Mouse (Mus musculus): ENCODE results near the gene Gm20772. TPM values are rescaled to one million over a fixed set of nuclear protein-coding genes. Genes with fewer than 3 reads are reported as not detected.
"Not testable (repeated sequence)": the region's sequence is repeated elsewhere in the genome, so short reads cannot be mapped to it uniquely, and the experiment has no call there.

Gm20772 gene
- not detected in 2 replicates for polyA plus RNA-seq (2015; fragmentation: Nextera tagmentation; extraction: Ambion mirVana)

DNA sequence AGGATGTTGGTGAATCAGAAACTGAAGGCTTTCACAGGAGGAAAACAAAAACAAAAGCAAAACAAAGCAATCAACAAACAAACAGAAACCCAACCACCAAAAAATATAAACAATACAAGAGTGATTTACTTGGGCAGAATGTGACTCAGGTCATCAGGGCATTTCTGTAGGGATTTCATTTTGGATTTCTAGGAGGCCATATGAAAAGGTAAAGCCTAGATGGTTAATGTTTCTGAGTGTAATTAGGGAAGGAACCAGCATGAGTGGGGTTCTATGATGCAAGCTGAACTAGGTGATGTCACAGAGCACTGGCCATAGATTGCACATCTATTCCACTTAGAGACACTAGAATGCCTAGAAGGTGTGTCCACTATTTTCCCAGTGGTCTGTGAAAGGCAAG, at the start of gene Gm20772, which contains the start of gene Gm20831:
Gene Gm20772, plus strand, starts transcription at position 301 of the 400 bp plus-strand sequence.
Gene Gm20831, plus strand, starts transcription at position 301 of the 400 bp plus-strand sequence.
- H3K36me3 ChIP-seq (ENCODE audit: control insufficient read depth, insufficient read depth, low read length); H3K4me2 ChIP-seq (ENCODE audit: low read depth, low read length); H3K27me3 ChIP-seq (ENCODE audit: control insufficient read depth, insufficient read depth, low read length); ATAC-seq (ENCODE audit: insufficient read depth, low FRiP score); H3K4me3 ChIP-seq (replicated peaks; ENCODE audit: low read length); H3K27ac ChIP-seq (ENCODE audit: low read length); H3K9me3 ChIP-seq (replicated peaks; ENCODE audit: control insufficient read depth, low read length); H3K4me1 ChIP-seq (ENCODE audit: control insufficient read depth, insufficient read depth, low read length); H3K9ac ChIP-seq (ENCODE audit: low read length): not testable (repeated sequence)

DNA sequence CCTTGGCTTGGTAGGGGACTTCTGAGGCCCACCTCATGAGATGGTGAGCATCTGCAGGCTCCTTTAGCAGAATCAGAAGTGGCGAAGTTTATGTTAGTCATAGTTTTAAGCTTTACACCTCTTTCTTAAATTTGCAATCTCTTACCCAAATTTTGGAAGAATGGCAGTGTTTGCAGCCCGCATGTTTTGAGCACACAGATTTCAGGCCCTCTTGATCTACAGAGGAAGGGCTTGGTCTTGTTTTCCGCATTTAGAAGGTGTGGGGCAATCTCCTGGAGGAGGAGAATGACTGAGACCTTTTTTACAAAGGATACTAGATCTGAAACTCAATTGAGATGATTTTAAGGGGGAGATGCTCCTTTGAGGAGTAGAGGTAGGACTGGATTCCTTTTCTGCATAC, 28.4 kb upstream of the Gm20772 start, which contains the start of gene Gm21904:
Gene Gm21904, minus strand, starts transcription at position 101 of the 400 bp plus-strand sequence.
- WGBS: no CpG with 5 or more reads among the region's 3 CpGs
- not testable (repeated sequence) for H3K27me3 ChIP-seq (ENCODE audit: control insufficient read depth, insufficient read depth, low read length); H3K4me2 ChIP-seq (ENCODE audit: low read depth, low read length); H3K9ac ChIP-seq (ENCODE audit: low read length); H3K36me3 ChIP-seq (ENCODE audit: control insufficient read depth, insufficient read depth, low read length); ATAC-seq (ENCODE audit: insufficient read depth, low FRiP score); H3K9me3 ChIP-seq (replicated peaks; ENCODE audit: control insufficient read depth, low read length); H3K4me3 ChIP-seq (replicated peaks; ENCODE audit: low read length); H3K27ac ChIP-seq (ENCODE audit: low read length); H3K4me1 ChIP-seq (ENCODE audit: control insufficient read depth, insufficient read depth, low read length)

Other genes with a start within 250 kb of the Gm20772 start
- not detected in 2 replicates for gene Gm21904, start 28.5 kb upstream of the Gm20772 start, polyA plus RNA-seq (2015; fragmentation: Nextera tagmentation; extraction: Ambion mirVana)
- gene Gm20831, start within 50 bp of the Gm20772 start, polyA plus RNA-seq (2015; fragmentation: Nextera tagmentation; extraction: Ambion mirVana): not detected in 2 replicates
- gene Srsy, start 62.6 kb downstream of the Gm20772 start, polyA plus RNA-seq (2015; fragmentation: Nextera tagmentation; extraction: Ambion mirVana): not detected in 2 replicates
- not detected in 2 replicates for gene Gm21764, start 187.1 kb downstream of the Gm20772 start, polyA plus RNA-seq (2015; fragmentation: Nextera tagmentation; extraction: Ambion mirVana)
- gene Ssty1, start 214.4 kb downstream of the Gm20772 start, polyA plus RNA-seq (2015; fragmentation: Nextera tagmentation; extraction: Ambion mirVana): not detected in 2 replicates

Data from stomach, embryonic 16.5 days (tissue).